Mouse (Mus musculus) embryonic fibroblast, embryonic 13.5 days (primary cell): ENCODE data around the gene Dnajc3. TPM values are rescaled to one million over a fixed set of nuclear protein-coding genes. Genes with fewer than 3 reads are reported as not detected.

Experiments
- H3K27ac ChIP-seq: 2 replicates; pipeline ENCODE4 v1.5.1; 2012; ENCODE audit warnings: low read length, control low read depth, inconsistent platforms; ENCODE audit not compliant: insufficient read depth
- H3K4me1 ChIP-seq: 2 replicates; pipeline ENCODE4 v1.6.1; 2011; ENCODE audit warnings: low read length; ENCODE audit not compliant: control insufficient read depth, insufficient read depth
- H3K4me3 ChIP-seq: 2 replicates; pipeline ENCODE4 v1.5.1; 2011; ENCODE audit warnings: mild to moderate bottlenecking, control low read depth, low read length; ENCODE audit not compliant: insufficient read depth
- CTCF ChIP-seq: IDR thresholded peaks from 2 replicates; pipeline ENCODE4 v1.5.1; 2011; ENCODE audit warnings: mild to moderate bottlenecking, control low read depth, low read length, moderate library complexity, borderline replicate concordance; ENCODE audit not compliant: insufficient read depth
- POLR2A ChIP-seq: IDR thresholded peaks from 2 replicates; pipeline ENCODE4 v1.6.1; 2011; ENCODE audit warnings: low read depth, mild to moderate bottlenecking, control low read depth, low read length, moderate library complexity
- polyA plus RNA-seq: library from polyadenylated mRNA; stranded (reverse); fragments of >200 nt; gene quantifications from 2 replicates; pipeline ENCODE4 v1.2.4, GENCODE M21; 2011; ENCODE audit warnings: low read depth; ENCODE audit not compliant: missing spikeins, insufficient read length

Gene Dnajc3
- polyA plus RNA-seq, 1 experiment, result 54.3 TPM

DNA sequence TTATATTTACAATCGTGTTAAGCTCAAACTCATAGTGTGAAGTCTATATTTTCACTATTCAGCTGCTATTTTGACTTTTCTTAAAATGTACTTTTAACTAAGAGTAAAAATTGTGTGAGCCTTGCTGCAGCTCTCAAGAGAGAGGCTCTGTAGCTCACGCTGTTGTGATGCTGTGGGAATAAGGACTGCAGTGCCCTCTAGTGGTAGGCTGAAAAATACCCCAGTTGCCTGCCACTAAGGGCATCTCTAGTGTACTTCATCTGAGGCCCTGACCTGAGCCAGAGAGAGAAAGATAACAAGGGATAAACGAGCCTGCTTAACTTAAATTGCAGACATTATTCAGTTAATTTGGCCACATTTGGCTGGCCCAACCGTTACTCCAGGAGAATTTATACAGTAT, 89.4 kb downstream of the Dnajc3 start:
- H3K27ac ChIP-seq, result no peak overlapping the region
- H3K4me3 ChIP-seq, result no peak overlapping the region
- H3K4me1 ChIP-seq, result no peaks in the 10 kb centered on the region
- no peak for TF ChIP-seq POLR2A
- TF ChIP-seq CTCF, result peak; percentile 59; the same call in 1 of the 2 replicates

DNA sequence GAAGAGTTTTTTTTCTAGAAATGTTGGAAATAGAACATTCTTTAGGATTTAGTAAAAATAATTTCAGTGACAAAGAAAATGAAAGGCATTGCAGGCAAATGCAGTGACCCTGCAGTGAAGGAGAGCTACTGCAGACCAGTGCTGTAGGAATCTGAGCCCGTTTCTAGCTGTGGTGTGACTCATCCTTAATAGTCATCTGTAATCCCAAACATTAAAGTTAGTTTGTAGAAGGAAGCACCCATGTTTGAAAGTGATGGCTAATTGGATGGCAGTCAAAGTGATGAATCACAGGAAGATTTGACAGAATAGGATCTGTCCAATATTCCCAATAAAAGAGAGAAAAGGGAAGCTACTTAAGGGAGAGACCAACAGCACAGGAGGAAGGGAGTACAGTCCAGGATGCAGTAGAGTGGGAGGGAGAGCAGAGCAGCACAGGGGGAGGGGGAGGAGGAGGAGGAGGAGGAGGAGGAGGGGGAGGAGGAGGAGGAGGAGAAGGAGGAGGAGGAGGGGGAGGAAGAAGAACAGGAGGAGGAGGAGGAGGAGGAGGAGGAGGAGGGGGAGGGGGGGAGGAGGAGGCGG, 90.0 kb downstream of the Dnajc3 start:
- TF ChIP-seq CTCF (no peak), POLR2A (no peak)
- Histone ChIP-seq H3K4me1 (no peaks in the 10 kb centered on the region), H3K27ac (no peak overlapping the region), H3K4me3 (no peak overlapping the region)

Other genes starting within 250 kb of the Dnajc3 start
- gene Abcc4, start 231.8 kb upstream of the Dnajc3 start, polyA plus RNA-seq, result 9.5 and 11.2 TPM in 2 replicates
- not detected in 2 replicates for gene Cldn10, start 150.1 kb upstream of the Dnajc3 start, polyA plus RNA-seq
- gene Dzip1, start 12.5 kb upstream of the Dnajc3 start, polyA plus RNA-seq, result 42.5 and 54.6 TPM in 2 replicates
- 34.1 and 34.2 TPM in 2 replicates for gene Uggt2, start 161.5 kb downstream of the Dnajc3 start, polyA plus RNA-seq
- 0.42 TPM in 1 of 2 replicates, not detected in the other for gene Hs6st3, start 200.4 kb downstream of the Dnajc3 start, polyA plus RNA-seq